Mouse (Mus musculus) liver, embryonic 15.5 days (tissue): ENCODE measurements around the gene Cadm4. TPM values are rescaled to one million over a fixed set of nuclear protein-coding genes. Genes with fewer than 3 reads are reported as not detected.
A peak's percentile ranks its signal among the peaks of the same experiment; 100 is the strongest.

Source experiments
- ATAC-seq: fragments of 200-750 bp; cut with Nextera tagmentation; 2 replicates; pipeline ENCODE4 v1.8.0; 2017; ENCODE audit warnings: moderate number of reproducible peaks, mild to moderate bottlenecking, moderate library complexity; ENCODE audit not compliant: insufficient read depth
- H3K27ac ChIP-seq: fragments of 300-500 bp; sonication (generic); replicated peaks from 2 replicates; pipeline ENCODE4 v1.5.1; 2015; ENCODE audit warnings: mild to moderate bottlenecking, inconsistent platforms
- H3K27me3 ChIP-seq: fragments of 300-500 bp; sonication (generic); 2 replicates; pipeline ENCODE4 v1.6.1; 2015; ENCODE audit warnings: mild to moderate bottlenecking, inconsistent platforms
- H3K36me3 ChIP-seq: fragments of 300-500 bp; sonication (generic); replicated peaks from 2 replicates; pipeline ENCODE4 v1.6.1; 2015; ENCODE audit warnings: moderate library complexity, mild to moderate bottlenecking, inconsistent platforms
- H3K4me1 ChIP-seq: fragments of 300-500 bp; sonication (generic); replicated peaks from 2 replicates; pipeline ENCODE4 v1.6.1; 2015; ENCODE audit warnings: inconsistent platforms
- H3K4me2 ChIP-seq: fragments of 300-500 bp; sonication (generic); 2 replicates; pipeline ENCODE4 v1.6.1; 2015; ENCODE audit warnings: moderate library complexity, mild to moderate bottlenecking, inconsistent platforms
- H3K4me3 ChIP-seq: fragments of 300-500 bp; sonication (generic); replicated peaks from 2 replicates; pipeline ENCODE4 v1.5.1; 2015; ENCODE audit warnings: mild to moderate bottlenecking, inconsistent platforms
- H3K9ac ChIP-seq: fragments of 300-500 bp; sonication (generic); 2 replicates; pipeline ENCODE4 v1.6.1; 2015; ENCODE audit warnings: moderate library complexity, mild to moderate bottlenecking, inconsistent platforms
- H3K9me3 ChIP-seq: fragments of 300-500 bp; sonication (generic); replicated peaks from 2 replicates; pipeline ENCODE4 v1.6.1; 2016; ENCODE audit warnings: inconsistent platforms
- WGBS: fragments of 180-500 bp; shearing (Covaris S2); methylation state at CpG from one replicate; pipeline ENCODE4 v1.1.7; 2015; ENCODE audit warnings: mixed read lengths; ENCODE audit not compliant: insufficient replicate concordance; 5-methylcytosine and 5-hydroxymethylcytosine counted together
- polyA plus RNA-seq: library from polyadenylated mRNA; unstranded; fragments of >200 nt; fragmentation: Nextera tagmentation; extraction: Ambion mirVana; gene quantifications from 2 replicates; pipeline ENCODE4 v1.2.1, GENCODE M21; 2015

Cadm4 gene
- polyA plus RNA-seq, 1 experiment from 2014 or later: 0.20 TPM

- Histone ChIP-seq H3K36me3 (peaks cover 18% of the 10 kb centered on the region), H3K4me3 (peak overlapping the region; percentile 67), H3K4me1 (peaks cover 28% of the 10 kb centered on the region), H3K9me3 (no peaks in the 10 kb centered on the region), H3K9ac (peak overlapping the region; percentile 74), H3K27me3 (no peaks in the 10 kb centered on the region), H3K27ac (peak overlapping the region; percentile 77), H3K4me2 (peak overlapping the region; percentile 97)
- ATAC-seq: peak; percentile 32; the same call in 1 of the 2 replicates
- 2% methylated on average over 43 of the region's 43 CpGs for WGBS
These were observed 49.6 kb downstream of the Cadm4 start for GRCm38 (mm10) chr7:24531211-24531971.

- peaks cover 18% of the 10 kb centered on the region for H3K36me3 ChIP-seq
- H3K4me3 ChIP-seq: no peak overlapping the region
- 86% methylated on average over 28 of the region's 28 CpGs for WGBS
- ATAC-seq: no peak
- H3K27me3 ChIP-seq: no peaks in the 10 kb centered on the region
- H3K4me2 ChIP-seq: no peak overlapping the region
- no peak overlapping the region for H3K9ac ChIP-seq
- H3K27ac ChIP-seq: no peak overlapping the region
- peaks cover 28% of the 10 kb centered on the region for H3K4me1 ChIP-seq
- H3K9me3 ChIP-seq: no peaks in the 10 kb centered on the region
These were observed 51.3 kb downstream of the Cadm4 start for GRCm38 (mm10) chr7:24533031-24533571.

- no peak overlapping the region for H3K4me2 ChIP-seq
These were observed 52.0 kb downstream of the Cadm4 start for GRCm38 (mm10) chr7:24533806-24534205.

GRCm38 (mm10) chr7:24534301-24534700, 52.5 kb downstream of the Cadm4 start:
- H3K4me1 ChIP-seq: peaks cover 24% of the 10 kb centered on the region
- 81% methylated on average over 19 of the region's 19 CpGs for WGBS
- no peak overlapping the region for H3K9ac ChIP-seq
- no peak overlapping the region for H3K27ac ChIP-seq
- H3K27me3 ChIP-seq: no peaks in the 10 kb centered on the region
- no peaks in the 10 kb centered on the region for H3K9me3 ChIP-seq
- no peak overlapping the region for H3K4me2 ChIP-seq
- no peak for ATAC-seq
- peaks cover 18% of the 10 kb centered on the region for H3K36me3 ChIP-seq
- no peak overlapping the region for H3K4me3 ChIP-seq

More at GRCm38 (mm10) chr7:24533806-24534205, 52.0 kb downstream of the Cadm4 start:
- Histone ChIP-seq H3K9ac (no peak overlapping the region), H3K4me1 (peaks cover 28% of the 10 kb centered on the region), H3K4me3 (no peak overlapping the region), H3K27me3 (no peaks in the 10 kb centered on the region), H3K9me3 (no peaks in the 10 kb centered on the region), H3K27ac (no peak overlapping the region), H3K36me3 (peaks cover 18% of the 10 kb centered on the region)
- ATAC-seq: no peak
- 77% methylated on average over 42 of the region's 42 CpGs for WGBS

GRCm38 (mm10) chr7:24537081-24537480, 55.3 kb downstream of the Cadm4 start:
- Histone ChIP-seq H3K9ac (no peak overlapping the region), H3K9me3 (no peaks in the 10 kb centered on the region), H3K4me2 (no peak overlapping the region), H3K4me3 (no peak overlapping the region), H3K36me3 (peaks cover 18% of the 10 kb centered on the region), H3K27me3 (no peaks in the 10 kb centered on the region), H3K4me1 (peaks cover 5% of the 10 kb centered on the region; the same call in 1 of the 2 replicates), H3K27ac (no peak overlapping the region)
- 72% methylated on average over 4 of the region's 4 CpGs for WGBS
- no peak for ATAC-seq

- Histone ChIP-seq H3K4me3 (no peak overlapping the region), H3K27ac (no peak overlapping the region), H3K9ac (no peak overlapping the region), H3K27me3 (no peaks in the 10 kb centered on the region), H3K36me3 (peaks cover 18% of the 10 kb centered on the region), H3K9me3 (no peaks in the 10 kb centered on the region), H3K4me1 (0 out of 2 replicates have a peak, but pooled peaks cover 4% of the 10 kb centered on the region), H3K4me2 (no peak overlapping the region)
- no peak for ATAC-seq
- WGBS: 50% methylated on average over 5 of the region's 5 CpGs
These were observed 55.8 kb downstream of the Cadm4 start for GRCm38 (mm10) chr7:24537591-24537990.

- H3K36me3 ChIP-seq: peaks cover 14% of the 10 kb centered on the region
- H3K4me2 ChIP-seq: no peak overlapping the region
- no peak overlapping the region for H3K4me3 ChIP-seq
- no peak overlapping the region for H3K27ac ChIP-seq
- WGBS: 30% methylated on average over 5 of the region's 5 CpGs
- 0 out of 2 replicates have a peak, but pooled peaks cover 4% of the 10 kb centered on the region for H3K4me1 ChIP-seq
- H3K9ac ChIP-seq: no peak overlapping the region
- no peaks in the 10 kb centered on the region for H3K27me3 ChIP-seq
- H3K9me3 ChIP-seq: no peaks in the 10 kb centered on the region
- ATAC-seq: no peak
These were observed 56.3 kb downstream of the Cadm4 start for GRCm38 (mm10) chr7:24538154-24538553.

- WGBS: 43% methylated on average over 5 of the region's 5 CpGs
- no peak overlapping the region for H3K9ac ChIP-seq
- no peak overlapping the region for H3K4me3 ChIP-seq
- no peaks in the 10 kb centered on the region for H3K9me3 ChIP-seq
- no peaks in the 10 kb centered on the region for H3K27me3 ChIP-seq
- ATAC-seq: no peak
- 0 out of 2 replicates have a peak, but pooled peaks cover 4% of the 10 kb centered on the region for H3K4me1 ChIP-seq
- no peak overlapping the region for H3K4me2 ChIP-seq
- peaks cover 9% of the 10 kb centered on the region for H3K36me3 ChIP-seq
- no peak overlapping the region for H3K27ac ChIP-seq
These were observed 56.9 kb downstream of the Cadm4 start for GRCm38 (mm10) chr7:24538701-24539100.

GRCm38 (mm10) chr7:24539686-24540085, 57.9 kb downstream of the Cadm4 start:
- H3K27me3 ChIP-seq: no peaks in the 10 kb centered on the region
- H3K4me2 ChIP-seq: no peak overlapping the region
- ATAC-seq: no peak
- WGBS: 76% methylated on average over 4 of the region's 4 CpGs
- no peak overlapping the region for H3K27ac ChIP-seq
- H3K4me3 ChIP-seq: no peak overlapping the region
- H3K36me3 ChIP-seq: no peaks in the 10 kb centered on the region
- H3K4me1 ChIP-seq: 0 out of 2 replicates have a peak, but pooled peaks cover 4% of the 10 kb centered on the region
- H3K9ac ChIP-seq: no peak overlapping the region
- H3K9me3 ChIP-seq: no peaks in the 10 kb centered on the region

GRCm38 (mm10) chr7:24544506-24544905, 62.7 kb downstream of the Cadm4 start:
- ATAC-seq: no peak
- Histone ChIP-seq H3K4me3 (no peak overlapping the region), H3K4me1 (peaks cover 29% of the 10 kb centered on the region), H3K27me3 (no peaks in the 10 kb centered on the region), H3K36me3 (peaks cover 13% of the 10 kb centered on the region), H3K9me3 (no peaks in the 10 kb centered on the region), H3K27ac (no peak overlapping the region), H3K9ac (no peak overlapping the region), H3K4me2 (no peak overlapping the region)
- 60% methylated on average over 2 of the region's 2 CpGs for WGBS

- peaks cover 27% of the 10 kb centered on the region for H3K4me1 ChIP-seq
- no peaks in the 10 kb centered on the region for H3K9me3 ChIP-seq
- peak within 1 kb of the TSS; percentile 89 for H3K4me3 ChIP-seq
- 41% methylated on average over 13 of the region's 13 CpGs for WGBS
- peak within 1 kb of the TSS; percentile 82 for H3K4me2 ChIP-seq
- H3K27ac ChIP-seq: peak within 1 kb of the TSS; percentile 72
- no peak for ATAC-seq
- peaks cover 22% of the 10 kb centered on the region for H3K36me3 ChIP-seq
- peak within 1 kb of the TSS; percentile 93 for H3K9ac ChIP-seq
- no peaks in the 10 kb centered on the region for H3K27me3 ChIP-seq
These were observed 64.3 kb downstream of the Cadm4 start, which contains the start of the genes Pinlyp and Xrcc1 for GRCm38 (mm10) chr7:24546068-24546614. TSS of gene Pinlyp (minus strand) at chr7:24546118. TSS of gene Xrcc1 (plus strand) at chr7:24546289.
